Mouse (Mus musculus): ENCODE data around the gene Ppp2r5e.
"Not testable (repeated sequence)": the region's sequence is repeated elsewhere in the genome, so short reads cannot be mapped to it uniquely, and the experiment has no call there.

The Ppp2r5e gene

DNA sequence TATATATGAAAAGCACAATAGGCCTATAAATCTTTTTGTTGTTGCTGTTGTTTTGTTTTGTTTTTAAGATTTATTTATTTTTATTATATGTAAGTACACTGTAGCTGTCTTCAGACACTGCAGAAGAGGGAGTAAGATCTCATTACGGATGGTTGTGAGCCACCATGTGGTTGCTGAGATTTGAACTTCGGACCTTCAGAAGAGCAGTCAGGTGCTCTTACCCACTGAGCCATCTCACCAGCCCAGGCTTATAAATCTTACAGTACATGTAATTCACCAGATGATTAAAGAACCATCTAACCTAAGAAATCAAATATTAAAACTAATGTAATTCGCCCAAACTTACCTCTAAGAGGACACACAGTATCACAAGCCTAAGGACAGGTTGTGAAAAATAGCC is 103.9 kb downstream of the Ppp2r5e start:
- not testable (repeated sequence) for DNase-seq (ENCODE audit: low spot score)

DNA sequence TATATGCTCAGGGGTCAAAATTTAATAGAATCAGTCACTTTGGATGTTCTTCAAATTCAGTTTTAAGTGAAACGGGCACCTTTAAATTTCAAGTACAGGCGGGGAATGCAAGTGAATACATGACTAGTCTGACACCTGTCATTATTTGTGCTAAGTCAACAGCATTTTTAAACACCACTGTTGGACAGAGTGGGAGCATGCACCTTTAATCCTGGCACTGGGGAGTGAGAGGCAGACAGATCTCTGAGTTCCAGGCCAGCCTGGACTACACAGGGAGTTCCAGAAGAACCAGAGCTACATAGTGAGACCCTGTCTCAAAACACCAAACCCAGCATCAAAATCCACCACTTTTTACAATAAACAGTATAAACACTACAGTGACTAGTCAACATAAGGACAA is 108.5 kb downstream of the Ppp2r5e start:
- DNase-seq (ENCODE audit: low spot score) = no peak

DNA sequence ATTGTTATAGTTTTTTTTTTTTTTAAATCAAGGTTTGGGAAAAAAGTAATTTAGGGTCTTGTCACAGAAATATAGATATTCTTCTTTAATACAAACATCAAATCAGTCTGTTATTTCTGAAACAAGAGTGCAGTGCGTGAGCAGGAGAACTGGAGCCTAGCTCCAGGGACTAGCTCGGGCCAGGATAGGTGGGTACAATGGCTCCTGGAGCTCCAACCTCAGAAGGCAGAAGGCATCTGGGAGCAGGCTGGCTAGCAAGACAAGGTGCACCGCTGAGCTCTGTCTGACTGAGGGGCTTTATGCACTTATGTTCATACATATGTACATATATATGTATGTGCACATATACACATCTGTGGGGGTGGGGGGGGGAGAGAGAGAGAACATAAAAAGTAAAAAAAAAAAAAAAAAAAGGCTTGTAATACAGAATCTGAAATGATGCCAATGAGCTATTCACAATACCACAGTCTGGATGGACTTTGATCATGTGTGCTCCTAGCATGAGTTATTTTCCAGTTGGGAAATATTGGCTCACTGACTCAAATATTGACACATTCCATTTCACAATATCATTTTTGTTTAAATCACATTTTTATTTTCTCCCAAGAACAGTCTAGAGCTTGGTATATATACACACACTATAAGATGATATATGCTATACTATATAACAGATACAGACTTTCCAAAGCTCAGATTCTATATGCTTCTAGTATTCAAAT is 109.3 kb downstream of the Ppp2r5e start:
- DNase-seq (ENCODE audit: low spot score) = no peak

GRCm38 (mm10) chr12:75482781-75483180 is 113.3 kb downstream of the Ppp2r5e start:
- no peak for DNase-seq (ENCODE audit: low spot score)

- DNase-seq (ENCODE audit: low spot score) = no peak
Measured at GRCm38 (mm10) chr12:75482015-75482414, 114.0 kb downstream of the Ppp2r5e start.

- no peak for DNase-seq (ENCODE audit: low spot score)
Measured at GRCm38 (mm10) chr12:75480031-75480430, 116.0 kb downstream of the Ppp2r5e start.

GRCm38 (mm10) chr12:75479375-75479898 is 116.6 kb downstream of the Ppp2r5e start:
- DNase-seq (ENCODE audit: low spot score) = no peak

DNA sequence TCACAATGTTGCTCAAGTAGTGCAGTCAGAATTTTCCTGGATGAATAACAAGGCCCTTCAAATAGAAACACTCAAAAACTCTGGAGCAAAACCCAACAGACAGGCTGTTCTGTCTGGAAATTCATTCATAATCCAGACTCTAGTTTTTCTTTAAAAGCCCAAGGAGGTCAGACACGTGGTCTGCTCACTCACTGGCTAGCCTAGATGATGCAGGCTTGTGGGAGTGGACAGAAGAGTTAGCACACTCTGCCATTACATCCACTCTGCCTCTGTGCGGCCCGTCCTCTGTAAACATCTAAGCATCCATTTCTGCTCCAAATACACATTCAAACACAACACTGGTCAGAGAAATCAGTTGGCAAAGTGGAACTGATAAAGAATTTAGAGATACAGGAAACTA is 117.4 kb downstream of the Ppp2r5e start:
- DNase-seq (ENCODE audit: low spot score) = no peak

DNA sequence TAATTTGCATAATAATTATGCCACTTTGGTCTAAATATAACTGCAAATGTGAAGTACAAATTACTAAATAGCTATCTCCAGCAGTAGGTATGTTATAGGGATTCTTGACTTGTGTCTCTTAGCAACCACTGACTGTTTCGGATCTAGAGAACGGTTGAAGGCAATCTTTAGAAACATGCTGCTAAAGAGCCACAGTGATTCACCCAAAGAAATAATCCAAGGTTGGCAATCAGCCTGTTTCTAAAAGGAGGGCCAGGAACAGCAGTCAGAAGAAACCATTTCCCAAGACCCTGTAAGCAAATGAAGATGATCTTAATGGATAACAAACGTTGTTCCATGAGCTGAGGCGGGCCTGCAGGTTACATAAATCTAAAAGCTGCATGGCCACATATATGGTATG is 117.9 kb downstream of the Ppp2r5e start:
- no peak for DNase-seq (ENCODE audit: low spot score)

DNA sequence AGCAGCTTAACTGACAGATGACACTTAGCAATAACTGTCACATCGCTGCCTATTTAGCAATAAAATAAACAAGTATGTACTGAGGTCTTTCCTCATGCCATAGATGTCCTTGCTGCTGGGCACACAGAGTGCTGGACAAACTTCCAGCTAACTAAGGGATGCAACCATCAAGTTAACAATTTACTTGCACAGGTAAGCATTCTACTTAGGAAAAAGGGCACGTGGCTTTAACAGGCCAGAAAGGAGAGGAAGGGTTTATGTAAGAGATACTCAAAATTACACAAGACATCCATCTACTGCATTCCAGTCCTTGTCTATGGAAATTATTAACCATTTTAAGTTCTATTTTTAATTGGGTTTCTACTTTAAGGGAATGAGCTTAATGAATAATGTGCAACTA is 123.0 kb downstream of the Ppp2r5e start:
- DNase-seq (ENCODE audit: low spot score) = no peak

DNA sequence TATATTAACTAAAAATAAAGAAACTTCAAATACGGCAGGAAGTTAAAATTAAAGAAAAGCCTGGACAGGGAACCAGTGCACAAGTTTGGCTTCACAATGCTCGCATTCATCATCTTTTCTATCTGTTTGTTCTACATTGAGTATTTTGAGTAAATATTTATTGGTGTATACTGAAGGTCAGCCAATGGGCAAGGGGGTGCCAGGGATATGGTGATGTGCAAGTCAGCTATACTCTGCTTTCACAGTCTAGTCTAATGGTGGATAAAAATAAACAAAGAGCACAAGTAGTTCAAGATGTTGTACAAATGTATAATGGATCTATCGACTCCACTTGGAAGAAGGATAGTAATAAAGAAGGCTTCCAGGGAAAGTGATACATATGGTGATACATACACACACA is 123.9 kb downstream of the Ppp2r5e start:
- no peak for DNase-seq (ENCODE audit: low spot score)

- DNase-seq (ENCODE audit: low spot score) = no peak
Measured at GRCm38 (mm10) chr12:75467814-75468213, 128.2 kb downstream of the Ppp2r5e start.

DNA sequence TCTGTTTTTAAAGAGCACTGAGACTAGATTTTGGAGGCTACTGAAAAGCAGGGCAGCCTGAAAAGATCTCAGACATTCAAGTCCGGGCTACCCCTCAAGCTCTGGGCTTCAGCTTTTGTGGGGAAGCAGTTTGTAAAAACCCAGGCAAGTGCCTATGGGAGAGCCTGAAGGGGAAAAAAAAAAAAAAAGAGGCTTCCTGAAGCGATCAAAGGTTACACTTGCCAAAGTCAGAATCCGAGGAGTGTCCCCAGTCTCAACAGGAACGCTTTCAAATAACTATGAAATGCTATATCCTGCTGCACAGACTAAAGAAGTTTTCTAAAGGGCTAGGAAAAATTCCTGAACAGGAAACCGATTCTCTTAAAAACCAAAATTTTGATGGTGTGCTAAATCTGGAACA is 128.9 kb downstream of the Ppp2r5e start:
- no peak for DNase-seq (ENCODE audit: low spot score)

- no peak for DNase-seq (ENCODE audit: low spot score)
Measured at GRCm38 (mm10) chr12:75466206-75466605, 129.8 kb downstream of the Ppp2r5e start.

DNA sequence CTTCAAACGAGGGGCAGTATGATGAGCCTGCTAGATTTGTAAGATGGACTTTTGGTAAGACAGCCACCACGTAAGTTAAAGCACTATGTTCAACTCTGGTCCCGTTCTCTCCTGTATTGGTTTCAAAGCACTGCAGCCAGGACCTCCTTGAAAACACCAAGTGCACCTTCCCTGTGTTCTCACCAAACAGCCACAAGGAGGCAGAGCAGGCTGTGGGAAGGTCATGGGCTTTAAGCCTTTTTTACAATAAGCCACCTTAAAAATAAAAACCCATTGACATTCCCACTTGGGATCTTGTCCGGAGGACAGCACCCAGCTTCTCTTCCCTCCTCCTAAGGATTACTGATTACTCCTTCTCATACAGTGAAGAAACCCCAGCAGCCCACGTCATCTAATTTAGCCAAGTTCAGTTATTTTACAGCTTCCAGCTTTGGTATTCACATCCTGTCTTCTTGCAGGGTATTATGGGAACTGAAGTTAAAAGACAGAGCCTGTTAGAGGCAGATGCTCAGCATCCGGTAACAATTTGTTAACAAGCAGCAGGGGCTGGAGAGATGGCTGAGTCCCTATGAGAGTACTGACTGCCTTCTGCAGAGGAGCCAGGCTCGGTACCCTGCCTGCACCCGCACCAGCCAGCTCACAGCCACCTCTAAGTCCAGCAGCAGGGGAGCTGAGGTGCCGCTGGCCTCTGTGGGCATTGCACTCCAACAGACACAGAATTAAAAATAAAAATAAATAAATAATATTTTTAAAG is 131.9 kb downstream of the Ppp2r5e start:
- peak; percentile 22 for DNase-seq (ENCODE audit: low spot score)

DNA sequence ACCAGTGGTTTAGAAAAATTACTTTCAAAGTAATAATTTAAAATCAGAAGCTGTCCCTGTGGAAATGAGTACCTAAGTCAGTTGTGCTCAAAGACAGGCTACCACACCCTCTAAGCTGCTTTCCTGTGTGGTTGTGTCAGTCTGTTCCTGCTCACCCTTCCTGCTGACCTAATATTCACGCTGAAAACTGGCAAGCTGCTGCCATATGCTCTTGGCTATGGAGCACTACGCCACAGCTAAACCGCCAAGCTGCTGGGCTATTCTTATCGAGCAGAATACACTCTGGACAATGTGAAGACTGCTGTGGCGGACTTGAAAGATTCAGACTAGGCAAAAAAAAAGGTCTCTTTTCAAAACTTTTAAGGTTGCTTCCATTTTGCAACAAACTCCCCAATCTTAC is 135.5 kb downstream of the Ppp2r5e start:
- DNase-seq (ENCODE audit: low spot score) = no peak

- no peak for DNase-seq (ENCODE audit: low spot score)
Measured at GRCm38 (mm10) chr12:75459656-75460055, 136.4 kb downstream of the Ppp2r5e start.

- no peak for DNase-seq (ENCODE audit: low spot score)
Measured at GRCm38 (mm10) chr12:75453441-75453840, 142.6 kb downstream of the Ppp2r5e start.

DNA sequence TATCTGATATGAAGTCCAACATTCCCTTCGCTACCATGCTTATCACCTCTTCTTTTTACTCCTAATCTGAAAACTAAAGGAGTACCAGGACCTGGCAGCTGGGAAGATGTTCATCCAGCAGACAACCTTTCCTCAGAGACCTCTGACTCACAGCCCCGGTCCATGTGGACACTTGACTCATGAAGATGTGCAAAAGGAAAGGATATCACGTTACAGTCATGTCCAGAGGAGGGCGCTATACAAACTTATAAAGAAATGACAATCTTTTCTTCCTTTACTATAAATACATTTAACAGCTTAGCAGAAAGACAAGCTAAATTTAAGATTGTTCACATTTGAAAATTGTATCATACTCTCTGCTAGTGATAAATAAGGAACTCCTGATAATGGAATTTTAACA is 143.0 kb downstream of the Ppp2r5e start:
- no peak for DNase-seq (ENCODE audit: low spot score)

DNA sequence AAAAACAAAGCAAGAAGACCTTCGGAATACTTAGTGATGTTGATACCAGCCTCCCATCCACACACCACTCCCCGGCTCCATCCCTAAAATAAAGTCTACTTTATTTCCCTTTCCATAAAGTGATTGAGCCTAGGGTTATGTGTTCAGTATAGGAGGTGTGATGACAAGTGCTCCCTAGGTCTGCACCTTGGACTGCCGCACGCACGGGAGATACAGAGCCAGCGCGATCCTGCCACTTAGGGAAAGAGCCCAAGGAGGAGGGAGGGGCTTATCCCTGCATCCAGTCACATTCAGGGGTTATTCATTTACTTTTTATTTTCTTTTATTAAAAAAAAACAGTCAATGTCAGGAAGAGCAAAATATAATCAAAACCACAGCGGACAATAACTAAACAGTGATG is 145.5 kb downstream of the Ppp2r5e start:
- no peak for DNase-seq (ENCODE audit: low spot score)

GRCm38 (mm10) chr12:75450011-75450410 is 146.0 kb downstream of the Ppp2r5e start:
- no peak for DNase-seq (ENCODE audit: low spot score)

DNA sequence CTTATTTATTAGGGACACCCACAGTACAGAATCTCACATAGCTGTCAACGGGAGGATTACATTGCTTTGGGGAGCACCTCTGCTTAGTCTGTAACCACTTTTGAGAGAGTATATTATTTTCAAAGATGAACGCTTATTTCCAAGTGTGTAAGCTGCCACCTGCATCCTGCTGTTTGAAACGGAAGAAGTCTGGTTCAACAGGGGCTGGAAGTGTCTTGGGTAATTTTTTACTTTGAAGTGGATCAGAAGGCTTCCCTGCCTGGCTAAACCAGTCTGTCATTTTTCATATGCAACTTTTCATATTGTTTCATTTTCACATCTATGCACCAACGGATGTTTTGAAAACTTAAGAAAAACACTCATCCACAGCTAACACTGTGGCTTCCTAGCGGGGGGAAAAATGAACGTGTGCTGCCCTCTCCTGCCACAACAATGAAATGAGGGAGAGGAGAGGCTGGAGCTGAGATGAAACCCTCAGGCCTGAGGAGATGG is 146.5 kb downstream of the Ppp2r5e start:
- DNase-seq (ENCODE audit: low spot score) = peak; percentile 15

DNA sequence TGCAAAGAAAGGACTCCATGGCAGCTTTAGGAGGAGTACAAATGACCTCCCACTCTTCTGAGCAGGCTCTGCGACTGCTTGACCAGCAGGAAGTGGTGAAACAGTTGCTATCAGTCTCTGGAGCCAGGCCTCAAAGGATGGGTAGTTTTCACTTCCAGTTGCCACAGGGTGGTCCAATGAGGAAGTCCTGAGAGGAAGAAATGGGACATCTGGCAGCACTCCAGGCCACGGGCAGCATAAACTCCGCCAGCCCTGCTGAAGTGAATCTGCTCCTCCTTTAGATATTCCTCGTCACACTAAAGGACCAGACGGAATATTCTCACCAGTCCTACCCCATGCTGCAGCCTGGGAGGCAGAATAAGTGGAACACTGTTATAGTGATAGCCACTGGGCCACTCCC is 147.1 kb downstream of the Ppp2r5e start:
- peak; percentile 11 for DNase-seq (ENCODE audit: low spot score)
